Mouse (Mus musculus) myocyte (in vitro differentiated cells): ENCODE results near the gene Agpat3.
A peak's percentile ranks its signal among the peaks of the same experiment; 100 is the strongest.

ENCODE experiments used
- CEBPB ChIP-seq: IDR thresholded peaks from 2 replicates; pipeline ENCODE4 v1.6.1; 2011; ENCODE audit warnings: mild to moderate bottlenecking, moderate library complexity; ENCODE audit not compliant: poor library complexity, insufficient read depth, severe bottlenecking
- E2F4 ChIP-seq: IDR thresholded peaks from one replicate; pipeline ENCODE4 v1.6.1; 2011; ENCODE audit warnings: mild to moderate bottlenecking, control low read depth, moderate library complexity; ENCODE audit not compliant: insufficient read depth
- MAX ChIP-seq: IDR thresholded peaks from one replicate; pipeline ENCODE4 v1.6.1; 2011; ENCODE audit warnings: low read depth, mild to moderate bottlenecking, control low read depth
- MYOD1 ChIP-seq, 3 experiments: IDR thresholded peaks; one replicate each; pipeline ENCODE4 v1.6.1; 2011; ENCODE audit warnings: control low read depth in 2 of 3, low read depth in 2 of 3, mild to moderate bottlenecking in 2 of 3, moderate library complexity in 1 of 3; ENCODE audit not compliant: insufficient read length in 2 of 3, control insufficient read depth in 1 of 3
- MYOG ChIP-seq, 3 experiments: IDR thresholded peaks; one replicate each; pipeline ENCODE4 v1.6.1; 2011; ENCODE audit warnings: control low read depth in 2 of 3, low read depth in 2 of 3, mild to moderate bottlenecking in 2 of 3; ENCODE audit not compliant: insufficient read length in 2 of 3, control insufficient read depth in 1 of 3, insufficient read depth in 1 of 3
- POLR2A ChIP-seq: IDR thresholded peaks from one replicate; pipeline ENCODE4 v1.6.1; 2011; ENCODE audit warnings: low read depth, mild to moderate bottlenecking, control low read depth, moderate library complexity; ENCODE audit not compliant: insufficient read length
- POLR2AphosphoS2 ChIP-seq: IDR thresholded peaks from one replicate; pipeline ENCODE4 v1.6.1; 2011; ENCODE audit warnings: low read depth, control low read depth; ENCODE audit not compliant: insufficient read length
- SRF ChIP-seq: IDR thresholded peaks from one replicate; pipeline ENCODE4 v1.6.1; 2011; ENCODE audit warnings: low read depth; ENCODE audit not compliant: control insufficient read depth, insufficient read length
- TCF12 ChIP-seq: IDR thresholded peaks from one replicate; pipeline ENCODE4 v1.6.1; 2011; ENCODE audit warnings: mild to moderate bottlenecking, control low read depth; ENCODE audit not compliant: poor library complexity, insufficient read depth, severe bottlenecking
- USF1 ChIP-seq: IDR thresholded peaks from one replicate; pipeline ENCODE4 v1.6.1; 2011; ENCODE audit warnings: low read depth, mild to moderate bottlenecking, control low read depth, moderate library complexity

DNA sequence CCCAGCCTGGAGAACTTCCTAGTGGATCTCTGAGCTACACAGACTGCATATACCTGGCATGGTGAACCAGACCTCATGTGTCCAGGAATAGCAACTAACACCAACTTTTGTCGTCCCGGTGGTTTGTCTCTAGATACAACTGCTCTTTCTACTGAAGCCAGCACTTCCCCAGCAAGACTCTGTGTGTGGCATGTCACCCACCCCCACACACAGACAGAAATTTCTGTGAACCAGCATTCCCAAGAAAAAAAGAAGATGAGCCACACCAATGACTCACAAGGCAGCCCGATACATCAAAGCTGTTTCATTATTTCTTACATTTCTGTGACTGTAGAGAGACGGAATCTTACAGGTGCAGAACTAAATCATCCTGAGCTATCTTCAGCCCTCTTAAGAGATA, 52.2 kb downstream of the Agpat3 start:
- TF ChIP-seq POLR2A (no peak), MYOG (IDR thresholded peaks at IDR 0.05; ENCODE audit: control insufficient read depth in 1 of 3, insufficient read depth in 1 of 3, insufficient read length in 2 of 3, low read depth in 2 of 3) (no peak), SRF (no peak), POLR2AphosphoS2 (no peak), MAX (no peak), CEBPB (no peak), MYOD1 (IDR thresholded peaks at IDR 0.05; ENCODE audit: control insufficient read depth in 1 of 3, insufficient read length in 2 of 3, low read depth in 2 of 3) (peak in 1 of 3 experiments; percentile 1), USF1 (no peak), E2F4 (no peak), TCF12 (no peak)
